Mouse (Mus musculus) brain, embryonic 14.5 days (tissue): ENCODE results near the gene Gm28305. TPM values are rescaled to one million over a fixed set of nuclear protein-coding genes. Genes with fewer than 3 reads are reported as not detected.

Source experiments
- DNase-seq: peaks from one replicate; pipeline ENCODE4 v3.0.0-alpha.2; 2011; ENCODE audit warnings: low read depth
- CTCF ChIP-seq: fragments of 200-500 bp; IDR thresholded peaks from 2 replicates; pipeline ENCODE4 v1.5.1; 2012; ENCODE audit warnings: inconsistent platforms, mild to moderate bottlenecking, moderate library complexity, borderline replicate concordance; ENCODE audit not compliant: insufficient read depth, insufficient read length; ENCODE audit errors: extremely low read depth
- POLR2A ChIP-seq: fragments of 200-500 bp; IDR thresholded peaks from 2 replicates; pipeline ENCODE4 v1.6.1; 2012; ENCODE audit warnings: mild to moderate bottlenecking, inconsistent platforms, borderline replicate concordance; ENCODE audit not compliant: poor library complexity, insufficient read depth, insufficient read length, severe bottlenecking; ENCODE audit errors: extremely low read depth
- polyA plus RNA-seq: library from polyadenylated mRNA; depleted of rRNA; stranded (reverse); fragments of >200 nt; gene quantifications from 2 replicates; pipeline ENCODE4 v1.2.3, GENCODE M21; 2012

Gm28305 gene
- polyA plus RNA-seq, 1 experiment = not detected

GRCm38 (mm10) chr9:104035261-104036015, 5.0 kb upstream of the Gm28305 start:
- peak; percentile 68 for DNase-seq
- no peak for TF ChIP-seq POLR2A
- peak; percentile 76 for TF ChIP-seq CTCF

- TF ChIP-seq CTCF (no peak), POLR2A (no peak)
These were observed 2.2 kb upstream of the Gm28305 start for GRCm38 (mm10) chr9:104038266-104038665.

GRCm38 (mm10) chr9:104039031-104039695, 1.3 kb upstream of the Gm28305 start:
- no peak for TF ChIP-seq CTCF
- TF ChIP-seq POLR2A = no peak
- no peak for DNase-seq

More at GRCm38 (mm10) chr9:104038266-104038665, 2.2 kb upstream of the Gm28305 start:
- no peak for DNase-seq

GRCm38 (mm10) chr9:104039742-104040141, 720 bp upstream of the Gm28305 start:
- TF ChIP-seq POLR2A (no peak), CTCF (no peak)
- no peak for DNase-seq

GRCm38 (mm10) chr9:104043676-104044075, 3.2 kb downstream of the Gm28305 start:
- DNase-seq = no peak
- TF ChIP-seq POLR2A = no peak
- TF ChIP-seq CTCF = no peak

GRCm38 (mm10) chr9:104051028-104051427, 10.6 kb downstream of the Gm28305 start:
- no peak for TF ChIP-seq CTCF
- TF ChIP-seq POLR2A = no peak
- DNase-seq = no peak

GRCm38 (mm10) chr9:104062430-104063243, 22.2 kb downstream of the Gm28305 start, which contains the start of gene Uba5:
Gene Uba5, minus strand, starts transcription at chr9:104063134.
- DNase-seq = no peak
- TF ChIP-seq CTCF = no peak
- TF ChIP-seq POLR2A = peak; percentile 55; the same call in 1 of the 2 replicates

- peak; percentile 96 for DNase-seq
- no peak for TF ChIP-seq CTCF
- no peak for TF ChIP-seq POLR2A
These were observed 22.9 kb downstream of the Gm28305 start, which contains the start of gene Acad11 for GRCm38 (mm10) chr9:104063244-104063961. Gene Acad11, plus strand, starts transcription at chr9:104063377.

GRCm38 (mm10) chr9:104064571-104064970, 24.1 kb downstream of the Gm28305 start:
- no peak for DNase-seq
- TF ChIP-seq CTCF (no peak), POLR2A (no peak)

- no peak for DNase-seq
- TF ChIP-seq CTCF (no peak), POLR2A (no peak)
These were observed 29.8 kb downstream of the Gm28305 start for GRCm38 (mm10) chr9:104070241-104070640.

- no peak for TF ChIP-seq POLR2A
- TF ChIP-seq CTCF = no peak
- no peak for DNase-seq
These were observed 30.6 kb downstream of the Gm28305 start for GRCm38 (mm10) chr9:104070863-104071604.

GRCm38 (mm10) chr9:104075808-104076207, 35.3 kb downstream of the Gm28305 start:
- peak; percentile 28 for DNase-seq
- TF ChIP-seq POLR2A = no peak
- TF ChIP-seq CTCF = peak; percentile 34; the same call in 1 of the 2 replicates

- no peak for DNase-seq
- TF ChIP-seq CTCF (no peak), POLR2A (no peak)
These were observed 38.3 kb downstream of the Gm28305 start for GRCm38 (mm10) chr9:104078780-104079179.
